Mouse (Mus musculus) neural tube, embryonic 12.5 days (tissue): ENCODE results near the gene Ccdc137. TPM values are rescaled to one million over a fixed set of nuclear protein-coding genes. Genes with fewer than 3 reads are reported as not detected.

ENCODE experiments used
- ATAC-seq: fragments of 200-750 bp; cut with Nextera tagmentation; 2 replicates; pipeline ENCODE4 v1.8.0; 2017; ENCODE audit warnings: low read depth, mild to moderate bottlenecking, moderate TSS enrichment, moderate library complexity; ENCODE audit not compliant: low FRiP score
- H3K27ac ChIP-seq: fragments of 300-500 bp; sonication (generic); 2 replicates; pipeline ENCODE4 v1.5.1; 2016
- H3K27me3 ChIP-seq: fragments of 300-500 bp; sonication (generic); replicated peaks from 2 replicates; pipeline ENCODE4 v1.6.1; 2016; ENCODE audit warnings: mild to moderate bottlenecking
- H3K36me3 ChIP-seq: fragments of 300-500 bp; sonication (generic); 2 replicates; pipeline ENCODE4 v1.6.1; 2016; ENCODE audit warnings: mild to moderate bottlenecking
- H3K4me1 ChIP-seq: fragments of 300-500 bp; sonication (generic); 2 replicates; pipeline ENCODE4 v1.6.1; 2016
- H3K4me2 ChIP-seq: fragments of 300-500 bp; sonication (generic); replicated peaks from 2 replicates; pipeline ENCODE4 v1.6.1; 2016; ENCODE audit warnings: mild to moderate bottlenecking
- H3K4me3 ChIP-seq: fragments of 300-500 bp; sonication (generic); 2 replicates; pipeline ENCODE4 v1.5.1; 2016
- H3K9ac ChIP-seq: fragments of 300-500 bp; sonication (generic); 2 replicates; pipeline ENCODE4 v1.6.1; 2016; ENCODE audit warnings: mild to moderate bottlenecking
- H3K9me3 ChIP-seq: fragments of 300-500 bp; sonication (generic); 2 replicates; pipeline ENCODE4 v1.6.1; 2016; ENCODE audit warnings: mild to moderate bottlenecking
- WGBS: fragments of 180-500 bp; shearing (Covaris S2); methylation state at CpG from one replicate; pipeline ENCODE4 v1.1.7; 2016; 5-methylcytosine and 5-hydroxymethylcytosine counted together
- polyA plus RNA-seq: library from polyadenylated mRNA; unstranded; fragments of >200 nt; fragmentation: Nextera tagmentation; extraction: Ambion mirVana; gene quantifications from 2 replicates; pipeline ENCODE4 v1.2.1, GENCODE M21; 2016

Gene Ccdc137
- polyA plus RNA-seq, 1 experiment from 2014 or later, result 34.7 TPM

GRCm38 (mm10) chr11:120492024-120492877 is 34.3 kb downstream of the Ccdc137 start:
- Histone ChIP-seq H3K27ac (peak overlapping the region; percentile 68; the same call in 1 of the 2 replicates), H3K36me3 (peaks cover 42% of the 10 kb centered on the region), H3K4me2 (peak overlapping the region; percentile 99), H3K4me3 (peak overlapping the region; percentile 93), H3K27me3 (no peaks in the 10 kb centered on the region), H3K4me1 (peaks cover 29% of the 10 kb centered on the region), H3K9me3 (no peaks in the 10 kb centered on the region), H3K9ac (peak overlapping the region; percentile 85)
- WGBS, result under 1% methylated on average over 48 of the region's 48 CpGs
- ATAC-seq, result peak; percentile 45

- Histone ChIP-seq H3K27me3 (no peaks in the 10 kb centered on the region), H3K36me3 (peaks cover 42% of the 10 kb centered on the region), H3K27ac (no peak overlapping the region), H3K9me3 (no peaks in the 10 kb centered on the region), H3K4me2 (peak overlapping the region; percentile 99), H3K9ac (peak overlapping the region; percentile 85), H3K4me1 (peaks cover 29% of the 10 kb centered on the region), H3K4me3 (peak overlapping the region; percentile 93)
- WGBS, result 28% methylated on average over 3 of the region's 3 CpGs
- ATAC-seq, result no peak
Observed at GRCm38 (mm10) chr11:120492878-120493203, 34.9 kb downstream of the Ccdc137 start.

GRCm38 (mm10) chr11:120493351-120493750 is 35.4 kb downstream of the Ccdc137 start:
- no peaks in the 10 kb centered on the region for H3K27me3 ChIP-seq
- H3K4me1 ChIP-seq, result peaks cover 29% of the 10 kb centered on the region
- H3K4me3 ChIP-seq, result peak overlapping the region; percentile 93
- H3K36me3 ChIP-seq, result peaks cover 42% of the 10 kb centered on the region
- H3K27ac ChIP-seq, result no peak overlapping the region
- ATAC-seq, result no peak
- H3K4me2 ChIP-seq, result peak overlapping the region; percentile 99
- peak overlapping the region; percentile 85 for H3K9ac ChIP-seq
- WGBS, result 68% methylated on average over 3 of the region's 3 CpGs
- no peaks in the 10 kb centered on the region for H3K9me3 ChIP-seq

GRCm38 (mm10) chr11:120493911-120494310 is 36.0 kb downstream of the Ccdc137 start:
- Histone ChIP-seq H3K4me1 (peaks cover 29% of the 10 kb centered on the region), H3K4me2 (peak overlapping the region; percentile 99; the same call in 1 of the 2 replicates), H3K27me3 (no peaks in the 10 kb centered on the region), H3K9me3 (no peaks in the 10 kb centered on the region), H3K36me3 (peaks cover 42% of the 10 kb centered on the region), H3K9ac (no peak overlapping the region), H3K4me3 (no peak overlapping the region), H3K27ac (no peak overlapping the region)
- no peak for ATAC-seq
- WGBS, result 77% methylated on average over 3 of the region's 3 CpGs

- H3K4me2 ChIP-seq, result no peak overlapping the region
- ATAC-seq, result no peak
- peaks cover 47% of the 10 kb centered on the region for H3K36me3 ChIP-seq
- no peak overlapping the region for H3K27ac ChIP-seq
- H3K9me3 ChIP-seq, result no peaks in the 10 kb centered on the region
- 94% methylated on average over 3 of the region's 3 CpGs for WGBS
- no peak overlapping the region for H3K9ac ChIP-seq
- H3K4me1 ChIP-seq, result peaks cover 12% of the 10 kb centered on the region
- no peaks in the 10 kb centered on the region for H3K27me3 ChIP-seq
- H3K4me3 ChIP-seq, result no peak overlapping the region
Observed at GRCm38 (mm10) chr11:120497436-120497835, 39.5 kb downstream of the Ccdc137 start.

- no peak for ATAC-seq
- 96% methylated on average over 12 of the region's 12 CpGs for WGBS
- no peak overlapping the region for H3K4me3 ChIP-seq
- H3K4me2 ChIP-seq, result no peak overlapping the region
- no peaks in the 10 kb centered on the region for H3K9me3 ChIP-seq
- no peak overlapping the region for H3K9ac ChIP-seq
- H3K36me3 ChIP-seq, result peaks cover 47% of the 10 kb centered on the region
- H3K27me3 ChIP-seq, result no peaks in the 10 kb centered on the region
- H3K27ac ChIP-seq, result no peak overlapping the region
- peaks cover 4% of the 10 kb centered on the region for H3K4me1 ChIP-seq
Observed at GRCm38 (mm10) chr11:120498226-120498625, 40.3 kb downstream of the Ccdc137 start.

- no peak overlapping the region for H3K27ac ChIP-seq
- no peak for ATAC-seq
- peaks cover 47% of the 10 kb centered on the region for H3K36me3 ChIP-seq
- H3K9ac ChIP-seq, result no peak overlapping the region
- no peak overlapping the region for H3K4me2 ChIP-seq
- 88% methylated on average over 5 of the region's 5 CpGs for WGBS
- no peak overlapping the region for H3K4me3 ChIP-seq
- H3K9me3 ChIP-seq, result no peaks in the 10 kb centered on the region
- no peaks in the 10 kb centered on the region for H3K4me1 ChIP-seq
- H3K27me3 ChIP-seq, result no peaks in the 10 kb centered on the region
Observed at GRCm38 (mm10) chr11:120498891-120499290, 41.0 kb downstream of the Ccdc137 start.

- no peak overlapping the region for H3K4me2 ChIP-seq
- peaks cover 45% of the 10 kb centered on the region for H3K36me3 ChIP-seq
- H3K27ac ChIP-seq, result no peak overlapping the region
- H3K4me1 ChIP-seq, result no peaks in the 10 kb centered on the region
- no peak overlapping the region for H3K9ac ChIP-seq
- WGBS, result 85% methylated on average over 6 of the region's 6 CpGs
- no peak overlapping the region for H3K4me3 ChIP-seq
- no peaks in the 10 kb centered on the region for H3K9me3 ChIP-seq
- H3K27me3 ChIP-seq, result no peaks in the 10 kb centered on the region
- ATAC-seq, result no peak
Observed at GRCm38 (mm10) chr11:120499894-120500293, 42.0 kb downstream of the Ccdc137 start.

GRCm38 (mm10) chr11:120500357-120500756 is 42.4 kb downstream of the Ccdc137 start:
- WGBS, result 30% methylated on average over 3 of the region's 3 CpGs
- ATAC-seq, result no peak

GRCm38 (mm10) chr11:120501018-120501417 is 43.1 kb downstream of the Ccdc137 start:
- peaks cover 34% of the 10 kb centered on the region for H3K36me3 ChIP-seq
- H3K9me3 ChIP-seq, result no peaks in the 10 kb centered on the region
- no peak overlapping the region for H3K9ac ChIP-seq
- no peak for ATAC-seq
- no peak overlapping the region for H3K4me3 ChIP-seq
- no peak overlapping the region for H3K27ac ChIP-seq
- H3K4me2 ChIP-seq, result no peak overlapping the region
- no peaks in the 10 kb centered on the region for H3K4me1 ChIP-seq
- no peaks in the 10 kb centered on the region for H3K27me3 ChIP-seq
- WGBS, result 67% methylated on average over 6 of the region's 6 CpGs

More at GRCm38 (mm10) chr11:120500357-120500756, 42.4 kb downstream of the Ccdc137 start:
- Histone ChIP-seq H3K4me3 (no peak overlapping the region), H3K27ac (no peak overlapping the region), H3K36me3 (peaks cover 40% of the 10 kb centered on the region), H3K27me3 (no peaks in the 10 kb centered on the region), H3K9me3 (no peaks in the 10 kb centered on the region), H3K4me2 (no peak overlapping the region), H3K4me1 (no peaks in the 10 kb centered on the region), H3K9ac (no peak overlapping the region)

- H3K27ac ChIP-seq, result no peak overlapping the region
- no peak overlapping the region for H3K9ac ChIP-seq
- ATAC-seq, result no peak
- no peaks in the 10 kb centered on the region for H3K27me3 ChIP-seq
- peaks cover 27% of the 10 kb centered on the region for H3K36me3 ChIP-seq
- WGBS, result 87% methylated on average over 4 of the region's 4 CpGs
- no peak overlapping the region for H3K4me2 ChIP-seq
- H3K9me3 ChIP-seq, result no peaks in the 10 kb centered on the region
- H3K4me1 ChIP-seq, result no peaks in the 10 kb centered on the region
- no peak overlapping the region for H3K4me3 ChIP-seq
Observed at GRCm38 (mm10) chr11:120501701-120502100, 43.8 kb downstream of the Ccdc137 start.

GRCm38 (mm10) chr11:120505661-120506060 is 47.7 kb downstream of the Ccdc137 start:
- Histone ChIP-seq H3K27me3 (no peaks in the 10 kb centered on the region), H3K4me2 (no peak overlapping the region), H3K27ac (no peak overlapping the region), H3K4me3 (no peak overlapping the region), H3K4me1 (peaks cover 4% of the 10 kb centered on the region; the same call in 1 of the 2 replicates), H3K9me3 (no peaks in the 10 kb centered on the region), H3K9ac (no peak overlapping the region), H3K36me3 (no peaks in the 10 kb centered on the region)
- ATAC-seq, result no peak
- WGBS, result 88% methylated on average over 3 of the region's 3 CpGs

- 54% methylated on average over 4 of the region's 4 CpGs for WGBS
- Histone ChIP-seq H3K27ac (no peak overlapping the region), H3K9me3 (no peaks in the 10 kb centered on the region), H3K27me3 (no peaks in the 10 kb centered on the region), H3K4me2 (no peak overlapping the region), H3K4me3 (no peak overlapping the region), H3K4me1 (peaks cover 6% of the 10 kb centered on the region; the same call in 1 of the 2 replicates), H3K36me3 (no peaks in the 10 kb centered on the region), H3K9ac (no peak overlapping the region)
- ATAC-seq, result no peak
Observed at GRCm38 (mm10) chr11:120506899-120507298, 49.0 kb downstream of the Ccdc137 start.
